In genomic region chr2:166559531-166559930, GRCm38 (mm10) we compare ENCODE assay signal across 15 mouse cellular contexts.
A peak's percentile ranks its signal among the peaks of the same experiment; 100 is the strongest.
DNase-seq lines count a peak whose midpoint lies in the region; ATAC-seq and TF ChIP-seq lines count a peak whose summit lies in the region.
"Had no signal": no experiment of that assay in that cellular context is flagged by ENCODE, and none has a peak within 500 bp of the region (broad histone marks: within the 10 kb centered on the region; RNA-seq: fewer than 3 reads in every experiment).

No protein-coding gene starts in this region.

- DNase-seq in heart, embryonic 10.5 days (ENCODE audit: low spot score): no peak
- DNase-seq in heart, postnatal 14 days: no peak
- DNase-seq in retina, postnatal 1 day: peak; percentile 35
- no peak for DNase-seq in retina, embryonic 14.5 days (ENCODE audit: low spot score)
- DNase-seq in testis, postnatal 14 days (ENCODE audit: low spot score): no peak
- DNase-seq in ovary, postnatal 10 days (ENCODE audit: low spot score): no peak
- DNase-seq: adrenal gland, adult 8-10 months; cerebellum, adult 8-10 months; lung, adult 18-20 months; thymus, postnatal 36 days had no signal

- peak overlapping the region; percentile 15; the same call in 1 of the 2 replicates for H3K4me2 ChIP-seq in midbrain, embryonic 12.5 days (replicated peaks)
- H3K4me2 ChIP-seq in intestine, postnatal 0 days (replicated peaks; ENCODE audit: low read depth): no peak overlapping the region
- H3K4me2 ChIP-seq: heart, embryonic 15.5 days; kidney, embryonic 15.5 days had no signal

- no peak for ATAC-seq in midbrain, embryonic 12.5 days (ENCODE audit: low FRiP score, low read depth)
- no peak for ATAC-seq in intestine, postnatal 0 days

- H3K27me3 ChIP-seq in heart, embryonic 10.5 days (ENCODE audit: insufficient read depth, poor library complexity, severe bottlenecking): peaks cover 4% of the 10 kb centered on the region; the same call in 1 of the 2 replicates
- H3K27me3 ChIP-seq in midbrain, embryonic 12.5 days: peaks cover 38% of the 10 kb centered on the region
- no peaks in the 10 kb centered on the region for H3K27me3 ChIP-seq in intestine, postnatal 0 days (replicated peaks; ENCODE audit: control insufficient read depth, insufficient read depth, low read length)
- H3K27me3 ChIP-seq: heart, embryonic 15.5 days; kidney, embryonic 15.5 days had no signal

- intact Hi-C loops in heart, postnatal 14 days (cut with DNase I): no loop called here

- 0 out of 2 replicates have a peak overlapping the region, but pooled peaks have one; percentile 28 for H3K9ac ChIP-seq in midbrain, embryonic 12.5 days (replicated peaks)
- no peak overlapping the region for H3K9ac ChIP-seq in intestine, postnatal 0 days (ENCODE audit: low read depth, low read length)
- H3K9ac ChIP-seq: heart, embryonic 15.5 days; kidney, embryonic 15.5 days had no signal

- no peaks in the 10 kb centered on the region for H3K9me3 ChIP-seq in heart, embryonic 10.5 days
- no peaks in the 10 kb centered on the region for H3K9me3 ChIP-seq in midbrain, embryonic 12.5 days
- H3K9me3 ChIP-seq in intestine, postnatal 0 days (ENCODE audit: control insufficient read depth): no peaks in the 10 kb centered on the region
- H3K9me3 ChIP-seq: heart, embryonic 15.5 days; kidney, embryonic 15.5 days had no signal

- no peaks in the 10 kb centered on the region for H3K36me3 ChIP-seq in heart, embryonic 10.5 days
- no peaks in the 10 kb centered on the region for H3K36me3 ChIP-seq in midbrain, embryonic 12.5 days
- no peaks in the 10 kb centered on the region for H3K36me3 ChIP-seq in intestine, postnatal 0 days (ENCODE audit: control insufficient read depth, insufficient read depth)
- H3K36me3 ChIP-seq: heart, embryonic 15.5 days; kidney, embryonic 15.5 days had no signal

- TF ChIP-seq CTCF in intestine, postnatal 0 days (IDR thresholded peaks at IDR 0.05; ENCODE audit: low read depth): no peak

- peaks cover 46% of the 10 kb centered on the region for H3K4me1 ChIP-seq in heart, embryonic 10.5 days
- peaks cover 24% of the 10 kb centered on the region for H3K4me1 ChIP-seq in midbrain, embryonic 12.5 days
- H3K4me1 ChIP-seq in intestine, postnatal 0 days (replicated peaks; ENCODE audit: control insufficient read depth, insufficient read depth, low read length): no peaks in the 10 kb centered on the region

- H3K4me3 ChIP-seq in heart, embryonic 10.5 days: no peak overlapping the region
- H3K4me3 ChIP-seq in midbrain, embryonic 12.5 days: no peak overlapping the region
- no peak overlapping the region for H3K4me3 ChIP-seq in intestine, postnatal 0 days (ENCODE audit: low read depth, low read length)
- H3K4me3 ChIP-seq: heart, embryonic 15.5 days; kidney, embryonic 15.5 days had no signal

- H3K27ac ChIP-seq in heart, embryonic 10.5 days: peak overlapping the region; percentile 64
- H3K27ac ChIP-seq in midbrain, embryonic 12.5 days (replicated peaks): peak overlapping the region; percentile 42
- H3K27ac ChIP-seq in intestine, postnatal 0 days (ENCODE audit: low read depth, low read length): no peak overlapping the region
- H3K27ac ChIP-seq: heart, embryonic 15.5 days; kidney, embryonic 15.5 days; stomach, postnatal 0 days had no signal

- WGBS in heart, embryonic 10.5 days: 40% methylated on average over 10 of the region's 10 CpGs
- 15% methylated on average over 10 of the region's 10 CpGs for WGBS in midbrain, embryonic 12.5 days
- 49% methylated on average over 10 of the region's 10 CpGs for WGBS in intestine, postnatal 0 days
